Mouse (Mus musculus): ENCODE data around the gene Znrd1. TPM values are rescaled to one million over a fixed set of nuclear protein-coding genes. Genes with fewer than 3 reads are reported as not detected.

Gene Znrd1
- total RNA-seq, 2 experiments from 2014 or later: 30.6 to 31.6 TPM

- intact Hi-C loops (cut with DNase I): no loop called here
- H3K27ac ChIP-seq: no peak overlapping the region
- H3K4me3 ChIP-seq: no peak overlapping the region
- TF ChIP-seq CTCF (IDR thresholded peaks at IDR 0.05): no peak
- no peak for DNase-seq (ENCODE audit: extremely low spot score in 1 of 2, low spot score in 2 of 2)
Measured at GRCm38 (mm10) chr17:36912031-36912430, 46.3 kb downstream of the Znrd1 start.

- TF ChIP-seq CTCF (IDR thresholded peaks at IDR 0.05): no peak
- Histone ChIP-seq H3K4me3 (no peak overlapping the region), H3K27ac (no peak overlapping the region)
- DNase-seq (ENCODE audit: extremely low spot score in 1 of 2, low spot score in 2 of 2): no peak
- intact Hi-C loops (cut with DNase I): no loop called here
Measured at GRCm38 (mm10) chr17:36909802-36910201, 48.6 kb downstream of the Znrd1 start.

- intact Hi-C loops (cut with DNase I): no loop called here
- Histone ChIP-seq H3K4me3 (no peak overlapping the region), H3K27ac (no peak overlapping the region)
- TF ChIP-seq CTCF (IDR thresholded peaks at IDR 0.05): no peak
- DNase-seq (ENCODE audit: extremely low spot score in 1 of 2, low spot score in 2 of 2): no peak
Measured at GRCm38 (mm10) chr17:36908235-36908634, 50.1 kb downstream of the Znrd1 start.

Other genes starting within 250 kb of the Znrd1 start
- gene H2-M10.5, start 185.6 kb downstream of the Znrd1 start, total RNA-seq (2021): not detected
- not detected for gene H2-M10.6, start 146.4 kb downstream of the Znrd1 start, total RNA-seq (2021)
- gene Trim26, start 121.4 kb downstream of the Znrd1 start, total RNA-seq (2021): 10 to 100 TPM; 18.6 to 22.7 TPM
- gene Trim15, start 91.3 kb downstream of the Znrd1 start, total RNA-seq (2021): not detected
- not detected for gene Trim10, start 89.0 kb downstream of the Znrd1 start, total RNA-seq (2021)
- not detected for gene Trim40, start 68.4 kb downstream of the Znrd1 start, total RNA-seq (2021)
- gene Trim31, start 60.4 kb downstream of the Znrd1 start, total RNA-seq (2021): not detected
- 10 to 100 TPM in 1 of 2 experiments, 1 to 10 TPM in 1; 8.2 to 12.5 TPM for gene Rnf39, start 15.6 kb downstream of the Znrd1 start, total RNA-seq (2021)
- 100 to 1,000 TPM; 132 to 146 TPM for gene Ppp1r11, start 6.8 kb downstream of the Znrd1 start, total RNA-seq (2021)
- 1 to 10 TPM; 5.3 to 6.2 TPM for gene Znrd1as, start within 50 bp of the Znrd1 start, total RNA-seq (2021)
- gene 2410137M14Rik, start 22.7 kb upstream of the Znrd1 start, total RNA-seq (2021): not detected
- under 1 TPM; 0.61 to 0.75 TPM for gene H2-M5, start 31.0 kb upstream of the Znrd1 start, total RNA-seq (2021)
- gene Zfp57, start 42.6 kb upstream of the Znrd1 start, total RNA-seq (2021): 10 to 100 TPM; 16.7 to 17.8 TPM
- gene Mog, start 64.8 kb upstream of the Znrd1 start, total RNA-seq (2021): 10 to 100 TPM; 29.1 to 29.2 TPM
- 100 to 1,000 TPM; 687 to 720 TPM for gene Gabbr1, start 87.4 kb upstream of the Znrd1 start, total RNA-seq (2021)
- gene Olfr90, start 129.9 kb upstream of the Znrd1 start, total RNA-seq (2021): under 1 TPM in 1 of 2 experiments, not detected in 1; 0.12 TPM
- not detected for gene Olfr91, start 139.7 kb upstream of the Znrd1 start, total RNA-seq (2021)
- not detected for gene Olfr92, start 161.5 kb upstream of the Znrd1 start, total RNA-seq (2021)
- gene Olfr93, start 202.9 kb upstream of the Znrd1 start, total RNA-seq (2021): not detected
- not detected for gene Ubd, start 235.3 kb upstream of the Znrd1 start, total RNA-seq (2021)
- not detected for gene Olfr94, start 242.4 kb upstream of the Znrd1 start, total RNA-seq (2021)